In genomic region chr17:37973591-37973990, GRCm38 (mm10) we compare ENCODE assay signal across 19 mouse cellular contexts.
DNase-seq lines count a peak whose midpoint lies in the region.
"Had no signal": no experiment of that assay in that cellular context is flagged by ENCODE, and none has a peak within 500 bp of the region (broad histone marks: within the 10 kb centered on the region; RNA-seq: fewer than 3 reads in every experiment).

No protein-coding gene starts in this region.

- DNase-seq in ES-CJ7 (ENCODE audit: low read depth, low spot score) (peak; percentile 31), R1 (ENCODE audit: low read depth, low spot score) (peak; percentile 90), ZHBTc4 (ENCODE audit: low read depth, low spot score) (peak; percentile 57)
- DNase-seq in retina, embryonic 14.5 days (ENCODE audit: low spot score) = no peak
- DNase-seq in thymus, postnatal 10 days (ENCODE audit: low spot score in 2 of 2) = no peak
- DNase-seq in frontal cortex, postnatal 14 days (ENCODE audit: low spot score in 2 of 2) = no peak
- DNase-seq: adrenal gland, adult 2 months; adrenal gland, adult 8-10 months; adrenal gland, postnatal 10 days; adrenal gland, postnatal 14 days; adrenal gland, postnatal 25 days; adrenal gland, postnatal 36 days; B cell, adult 2 months; cerebellum, adult 11 months; cerebellum, adult 11-12 months; cerebellum, adult 18-20 months; cerebellum, adult 2 months; cerebellum, adult 8-10 months; cerebellum, adult 9-10 months had no signal

Comparison
In these comparisons a context has a peak if more than half of its experiments do, and no peak if none do; other contexts are left out.
1. DNase-seq: peak in ES-CJ7 (single experiment), R1 (single experiment) and ZHBTc4 (single experiment); none in retina, embryonic 14.5 days (single experiment), thymus, postnatal 10 days (0 of 2) and frontal cortex, postnatal 14 days (0 of 2).